ENCODE assay signal across 9 mouse cellular contexts in the genomic region with DNA sequence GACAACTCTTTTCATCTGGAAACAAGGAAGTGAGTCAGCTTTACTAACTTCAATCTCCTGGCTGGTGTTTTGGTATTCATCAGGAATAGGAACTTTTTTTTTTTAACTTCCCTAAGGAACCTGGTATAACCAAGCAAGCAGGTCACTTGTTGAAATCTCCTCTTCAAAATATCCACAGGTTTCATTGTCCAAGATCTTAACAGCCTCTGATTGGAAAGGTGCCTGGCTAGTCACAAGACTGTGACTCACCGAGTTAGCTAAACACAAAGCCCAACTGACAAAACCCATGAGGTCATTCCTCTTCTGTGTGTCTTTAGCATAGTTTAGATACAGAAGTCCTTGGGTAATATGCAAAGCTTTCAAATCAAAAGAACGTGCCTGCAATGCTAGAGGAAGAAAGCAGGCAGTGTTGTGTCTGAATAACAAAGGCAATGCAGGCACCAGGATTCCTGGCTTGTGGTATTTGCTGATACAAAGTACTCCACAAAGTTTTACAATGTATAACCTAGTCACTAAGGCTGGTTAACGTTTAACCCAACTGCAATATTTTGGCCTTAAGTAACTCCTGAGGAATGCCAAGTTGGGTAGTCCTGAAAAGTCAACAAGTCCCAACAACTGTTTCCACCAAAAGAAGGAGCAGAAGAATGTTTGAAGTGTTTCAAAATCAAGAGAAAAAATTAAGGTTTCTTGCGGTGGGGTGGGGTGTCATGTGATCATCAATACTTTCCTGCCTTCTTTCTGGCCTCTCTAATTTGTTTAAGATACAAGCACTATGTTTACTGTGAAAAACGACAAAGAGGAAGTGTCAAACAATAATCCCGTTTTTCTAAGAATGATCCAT. TPM values are rescaled to one million over a fixed set of nuclear protein-coding genes. Genes with fewer than 3 reads are reported as not detected.
A peak's percentile ranks its signal among the peaks of the same experiment; 100 is the strongest.
DNase-seq lines count a peak whose midpoint lies in the region; ATAC-seq and TF ChIP-seq lines count a peak whose summit lies in the region.
"Had no signal": no experiment of that assay in that cellular context is flagged by ENCODE, and none has a peak within 500 bp of the region (broad histone marks: within the 10 kb centered on the region; RNA-seq: fewer than 3 reads in every experiment).

No protein-coding gene starts in this region.

- peak; percentile 36; the same call in 1 of the 2 replicates for ATAC-seq in forebrain, embryonic 12.5 days (ENCODE audit: low FRiP score)
- ATAC-seq in liver, postnatal 0 days: peak; percentile 80
- no peak for ATAC-seq in hindbrain, embryonic 13.5 days (ENCODE audit: low FRiP score)

- peak overlapping the region; percentile 15; the same call in 1 of the 2 replicates for H3K27ac ChIP-seq in CH12.LX (ENCODE audit: insufficient read depth, low read depth)
- peak overlapping the region; percentile 14; the same call in 1 of the 2 replicates for H3K27ac ChIP-seq in forebrain, embryonic 12.5 days
- H3K27ac ChIP-seq in liver, postnatal 0 days (ENCODE audit: low read depth): peak overlapping the region; percentile 87
- H3K27ac ChIP-seq in hindbrain, embryonic 13.5 days: no peak overlapping the region
- H3K27ac ChIP-seq: limb, embryonic 12.5 days had no signal

- no peak for TF ChIP-seq RAD21 in CH12.LX (IDR thresholded peaks at IDR 0.05; ENCODE audit: low read depth, low read length)

- no peaks in the 10 kb centered on the region for H3K36me3 ChIP-seq in CH12.LX (replicated peaks in 1 of 2; ENCODE audit: control insufficient read depth in 1 of 2, insufficient read depth in 1 of 2, low read length in 1 of 2)
- no peaks in the 10 kb centered on the region for H3K36me3 ChIP-seq in forebrain, embryonic 12.5 days (replicated peaks)
- H3K36me3 ChIP-seq in liver, postnatal 0 days (replicated peaks; ENCODE audit: insufficient read depth, low read length): no peaks in the 10 kb centered on the region
- H3K36me3 ChIP-seq in hindbrain, embryonic 13.5 days: no peaks in the 10 kb centered on the region
- H3K36me3 ChIP-seq: limb, embryonic 12.5 days had no signal

- TF ChIP-seq POLR2A in CH12.LX (IDR thresholded peaks at IDR 0.05; ENCODE audit: low read depth, low read length): no peak

- peak; percentile 55 for TF ChIP-seq EP300 in CH12.LX (IDR thresholded peaks at IDR 0.05; ENCODE audit: low read length)
- peak; percentile 50 for TF ChIP-seq EP300 in liver, postnatal 0 days (IDR thresholded peaks at IDR 0.05; ENCODE audit: low read depth)

- H3K9me3 ChIP-seq in CH12.LX (replicated peaks; ENCODE audit: low read length): no peaks in the 10 kb centered on the region
- H3K9me3 ChIP-seq in forebrain, embryonic 12.5 days: no peaks in the 10 kb centered on the region
- no peaks in the 10 kb centered on the region for H3K9me3 ChIP-seq in liver, postnatal 0 days (ENCODE audit: low read length)
- H3K9me3 ChIP-seq in hindbrain, embryonic 13.5 days: no peaks in the 10 kb centered on the region
- H3K9me3 ChIP-seq: limb, embryonic 12.5 days had no signal

- H3K27me3 ChIP-seq in CH12.LX (replicated peaks): no peaks in the 10 kb centered on the region
- H3K27me3 ChIP-seq in forebrain, embryonic 12.5 days: no peaks in the 10 kb centered on the region
- H3K27me3 ChIP-seq in liver, postnatal 0 days (ENCODE audit: insufficient read depth, low read length): no peaks in the 10 kb centered on the region
- H3K27me3 ChIP-seq in hindbrain, embryonic 13.5 days: no peaks in the 10 kb centered on the region
- H3K27me3 ChIP-seq: limb, embryonic 12.5 days had no signal

- DNase-seq in CH12.LX (ENCODE audit: extremely low read depth) (peak; percentile 69), NIH3T3 (ENCODE audit: low read depth) (peak; percentile 90)
- peak; percentile 76 to 80 for DNase-seq in heart, postnatal 36 days
- peak; percentile 39 for DNase-seq in liver, postnatal 0 days
- DNase-seq in yolk sac, embryonic 10.5 days (ENCODE audit: low spot score): peak; percentile 81
- no peak for DNase-seq in cerebellum, adult 9-10 months

- H3K4me2 ChIP-seq in CH12.LX (ENCODE audit: insufficient read depth, low read depth, poor library complexity, severe bottlenecking): peak overlapping the region; percentile 44; the same call in 1 of the 2 replicates
- no peak overlapping the region for H3K4me2 ChIP-seq in forebrain, embryonic 12.5 days
- H3K4me2 ChIP-seq in liver, postnatal 0 days (ENCODE audit: low read depth, low read length): peak overlapping the region; percentile 61
- no peak overlapping the region for H3K4me2 ChIP-seq in hindbrain, embryonic 13.5 days
- H3K4me2 ChIP-seq: limb, embryonic 12.5 days had no signal

- 12% methylated on average over 6 of the region's 6 CpGs for WGBS in forebrain, embryonic 12.5 days
- WGBS in liver, postnatal 0 days (ENCODE audit: insufficient replicate concordance): 10% methylated on average over 6 of the region's 6 CpGs
- 6% methylated on average over 6 of the region's 6 CpGs for WGBS in hindbrain, embryonic 13.5 days

- no peak overlapping the region for H3K4me3 ChIP-seq in CH12.LX (replicated peaks in 1 of 3; ENCODE audit: low read depth in 2 of 3, low read length in 2 of 3, poor library complexity in 1 of 3)
- H3K4me3 ChIP-seq in forebrain, embryonic 12.5 days (replicated peaks): no peak overlapping the region
- H3K4me3 ChIP-seq in liver, postnatal 0 days (ENCODE audit: low read depth, low read length): peak overlapping the region; percentile 19
- no peak overlapping the region for H3K4me3 ChIP-seq in hindbrain, embryonic 13.5 days
- H3K4me3 ChIP-seq: limb, embryonic 12.5 days had no signal

- peaks cover 11 to 22% of the 10 kb centered on the region in 2 experiments; a peak in 3 of 4 replicates for H3K4me1 ChIP-seq in CH12.LX (ENCODE audit: control insufficient read depth in 1 of 2, insufficient read depth in 2 of 2)
- H3K4me1 ChIP-seq in forebrain, embryonic 12.5 days: peaks cover 5% of the 10 kb centered on the region
- peaks cover 17% of the 10 kb centered on the region for H3K4me1 ChIP-seq in liver, postnatal 0 days (ENCODE audit: insufficient read depth)
- H3K4me1 ChIP-seq in hindbrain, embryonic 13.5 days (replicated peaks): no peaks in the 10 kb centered on the region

- dilution Hi-C loops in CH12.LX (cut with MboI; ENCODE audit: extremely low pct_ligation_motif_present, extremely low pct_unique_long_range_greater_than_20kb, low sequenced_read_pairs): no loop called here

- intact Hi-C loops in heart, postnatal 36 days (cut with DNase I): loop anchor here (1.0 to 5.0 kb wide), 6 partner anchors 41 to 1031 kb away; no protein-coding TSS in a partner anchor

- H3K9ac ChIP-seq in CH12.LX (ENCODE audit: insufficient read depth, low read depth): no peak overlapping the region
- no peak overlapping the region for H3K9ac ChIP-seq in forebrain, embryonic 12.5 days
- H3K9ac ChIP-seq in liver, postnatal 0 days (replicated peaks): no peak overlapping the region
- H3K9ac ChIP-seq in hindbrain, embryonic 13.5 days: no peak overlapping the region
- H3K9ac ChIP-seq: limb, embryonic 12.5 days had no signal

- in situ Hi-C loops in CH12.LX (cut with MboI; ENCODE audit: low pct_ligation_motif_present, low pct_unique_long_range_greater_than_20kb, low sequenced_read_pairs): no loop called here

- TF ChIP-seq CTCF in CH12.LX (conservative IDR thresholded peaks at IDR 0.05 in 1 of 2, IDR thresholded peaks at IDR 0.05 in 1 of 2; ENCODE audit: low read depth in 2 of 2, low read length in 2 of 2): no peak
- no peak for TF ChIP-seq CTCF in liver, postnatal 0 days (IDR thresholded peaks at IDR 0.05; ENCODE audit: low read depth)

- H3K79me2 ChIP-seq in CH12.LX (replicated peaks; ENCODE audit: control insufficient read depth, extremely low read depth, insufficient read depth, poor library complexity, severe bottlenecking): no peaks in the 10 kb centered on the region

TF ChIP-seq in CH12.LX, 34 proteins besides CTCF, POLR2A, EP300 and RAD21 (continues in another document):
- TF ChIP-seq TCF12 (IDR thresholded peaks at IDR 0.05; ENCODE audit: low read depth, low read length) (no peak), POLR2AphosphoS2 (IDR thresholded peaks at IDR 0.05; ENCODE audit: low read depth, low read length) (no peak), MEF2A (IDR thresholded peaks at IDR 0.05; ENCODE audit: borderline replicate concordance, low read depth, low read length) (no peak), ELF1 (IDR thresholded peaks at IDR 0.05; ENCODE audit: low read depth, low read length) (no peak), ETS1 (conservative IDR thresholded peaks at IDR 0.05; ENCODE audit: low read depth, low read length) (peak; percentile 79), BHLHE40 (IDR thresholded peaks at IDR 0.05; ENCODE audit: low read depth, low read length) (peak; percentile 88), MYC (IDR thresholded peaks at IDR 0.05; ENCODE audit: low read depth, low read length) (peak; percentile 30; the same call in 1 of the 2 replicates), JUN (IDR thresholded peaks at IDR 0.05; ENCODE audit: insufficient read depth, low read depth, low read length) (peak; percentile 80), GABPA (IDR thresholded peaks at IDR 0.05; ENCODE audit: insufficient replicate concordance, low read depth, low read length) (no peak), ZMIZ1 (IDR thresholded peaks at IDR 0.05; ENCODE audit: low read depth, low read length) (no peak), MAX (IDR thresholded peaks at IDR 0.05; ENCODE audit: low read length) (no peak), MAZ (IDR thresholded peaks at IDR 0.05; ENCODE audit: low read depth, low read length) (no peak), E2F4 (IDR thresholded peaks at IDR 0.05; ENCODE audit: insufficient replicate concordance, low read depth, low read length) (no peak), CHD1 (IDR thresholded peaks at IDR 0.05; ENCODE audit: low read depth, low read length) (no peak), USF1 (IDR thresholded peaks at IDR 0.05; ENCODE audit: low read depth, low read length) (peak; percentile 45), KAT2A (IDR thresholded peaks at IDR 0.05; ENCODE audit: insufficient replicate concordance, low read length) (no peak), HCFC1 (IDR thresholded peaks at IDR 0.05; ENCODE audit: low read depth, low read length) (no peak), NELFE (IDR thresholded peaks at IDR 0.05; ENCODE audit: low read depth, low read length) (no peak), PAX5 (IDR thresholded peaks at IDR 0.05; ENCODE audit: low read length) (no peak), UBTF (IDR thresholded peaks at IDR 0.05; ENCODE audit: low read depth, low read length) (no peak), USF2 (conservative IDR thresholded peaks at IDR 0.05; ENCODE audit: low read depth, low read length) (peak; percentile 51)

RNA-seq across cellular contexts. Expression of a gene that starts 57.5 kb away (rescaled TPM):
- total RNA-seq in CH12.LX (2012; rRNA removed) (6.3 and 6.6 TPM in 2 replicates), CH12.LX (2014; rRNA removed) (21.0 and 23.7 TPM in 2 replicates)
- polyA plus RNA-seq in CH12.LX (2012; ENCODE audit: insufficient read length, low read depth): 15.8 and 17.5 TPM in 2 replicates
- polyA plus RNA-seq in forebrain, embryonic 12.5 days (2016; fragmentation: Nextera tagmentation; extraction: Ambion mirVana): 53.7 and 63.8 TPM in 2 replicates
- 10 to 100 TPM; 52.0 to 65.6 TPM for total RNA-seq in heart, postnatal 36 days (2021)
- polyA plus RNA-seq in liver, postnatal 0 days (2015; fragmentation: Nextera tagmentation; extraction: Ambion mirVana): 15.3 and 18.9 TPM in 2 replicates
- polyA plus RNA-seq in hindbrain, embryonic 13.5 days (2015; fragmentation: Nextera tagmentation; extraction: Ambion mirVana): 70.1 and 78.1 TPM in 2 replicates

Comparison
In these comparisons a context has a peak if more than half of its experiments do, and no peak if none do; other contexts are left out.
1. H3K4me2 ChIP-seq: peak in CH12.LX (single experiment) and liver, postnatal 0 days (single experiment); none in forebrain, embryonic 12.5 days (single experiment) and hindbrain, embryonic 13.5 days (single experiment).